In the genomic region with DNA sequence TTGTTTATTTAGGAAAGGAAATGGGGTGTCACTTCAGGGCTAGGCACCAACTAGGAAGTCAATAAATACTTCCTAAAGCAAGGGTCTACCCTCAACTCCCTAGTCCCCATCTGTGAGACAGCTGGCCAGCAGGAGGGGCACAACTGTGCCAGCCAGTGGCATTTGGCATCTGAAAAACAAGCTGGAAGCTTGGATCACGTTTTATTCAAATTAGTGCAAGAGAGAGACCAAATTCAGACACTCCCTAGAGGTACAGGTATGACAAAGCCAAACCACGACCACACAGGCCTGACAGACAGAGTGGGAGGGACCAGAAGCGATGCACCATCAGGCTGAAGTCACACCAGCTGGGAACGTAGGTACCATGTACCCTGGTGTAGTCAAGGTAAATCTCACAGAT, we compare ENCODE assay signal across 24 mouse cellular contexts.
A peak's percentile ranks its signal among the peaks of the same experiment; 100 is the strongest.
DNase-seq lines count a peak whose midpoint lies in the region; ATAC-seq and TF ChIP-seq lines count a peak whose summit lies in the region.
"Had no signal": no experiment of that assay in that cellular context is flagged by ENCODE, and none has a peak within 500 bp of the region (broad histone marks: within the 10 kb centered on the region; RNA-seq: fewer than 3 reads in every experiment).

No protein-coding gene starts in this region.

- H3K4me3 ChIP-seq in midbrain, embryonic 13.5 days (replicated peaks) = no peak overlapping the region
- H3K4me3 ChIP-seq in midbrain, embryonic 15.5 days = no peak overlapping the region
- H3K4me3 ChIP-seq in liver, postnatal 0 days (ENCODE audit: low read depth, low read length) = no peak overlapping the region
- H3K4me3 ChIP-seq: embryonic facial prominence, embryonic 13.5 days; embryonic facial prominence, embryonic 15.5 days; erythroblast, embryonic 14.5 days; forebrain, embryonic 13.5 days; forebrain, embryonic 15.5 days had no signal

- H3K9me3 ChIP-seq in midbrain, embryonic 13.5 days = no peaks in the 10 kb centered on the region
- no peaks in the 10 kb centered on the region for H3K9me3 ChIP-seq in midbrain, embryonic 15.5 days
- no peaks in the 10 kb centered on the region for H3K9me3 ChIP-seq in liver, postnatal 0 days (ENCODE audit: low read length)
- H3K9me3 ChIP-seq: embryonic facial prominence, embryonic 13.5 days; embryonic facial prominence, embryonic 15.5 days; forebrain, embryonic 13.5 days; forebrain, embryonic 15.5 days had no signal

- 68% methylated on average over 4 of the region's 4 CpGs for WGBS in midbrain, embryonic 13.5 days
- WGBS in midbrain, embryonic 15.5 days = 73% methylated on average over 4 of the region's 4 CpGs
- WGBS in liver, postnatal 0 days (ENCODE audit: insufficient replicate concordance) = 60% methylated on average over 4 of the region's 4 CpGs

- H3K27me3 ChIP-seq in midbrain, embryonic 13.5 days = no peaks in the 10 kb centered on the region
- H3K27me3 ChIP-seq in midbrain, embryonic 15.5 days (replicated peaks) = no peaks in the 10 kb centered on the region
- no peaks in the 10 kb centered on the region for H3K27me3 ChIP-seq in liver, postnatal 0 days (ENCODE audit: insufficient read depth, low read length)
- H3K27me3 ChIP-seq: embryonic facial prominence, embryonic 13.5 days; embryonic facial prominence, embryonic 15.5 days; forebrain, embryonic 13.5 days; forebrain, embryonic 15.5 days had no signal

- H3K4me1 ChIP-seq in midbrain, embryonic 13.5 days (replicated peaks) = peaks cover 57% of the 10 kb centered on the region
- H3K4me1 ChIP-seq in midbrain, embryonic 15.5 days = peaks cover 38% of the 10 kb centered on the region
- H3K4me1 ChIP-seq in liver, postnatal 0 days (ENCODE audit: insufficient read depth) = no peaks in the 10 kb centered on the region

- intact Hi-C loops in left cerebral cortex, postnatal 4 days (cut with DNase I) = no loop called here
- intact Hi-C loops in left cerebral cortex, postnatal 14 days (cut with DNase I) = no loop called here

- no peak for TF ChIP-seq EP300 in liver, postnatal 0 days (IDR thresholded peaks at IDR 0.05; ENCODE audit: low read depth)

- no peaks in the 10 kb centered on the region for H3K36me3 ChIP-seq in midbrain, embryonic 13.5 days
- no peaks in the 10 kb centered on the region for H3K36me3 ChIP-seq in midbrain, embryonic 15.5 days (replicated peaks)
- H3K36me3 ChIP-seq in liver, postnatal 0 days (replicated peaks; ENCODE audit: insufficient read depth, low read length) = no peaks in the 10 kb centered on the region
- H3K36me3 ChIP-seq: embryonic facial prominence, embryonic 13.5 days; embryonic facial prominence, embryonic 15.5 days; forebrain, embryonic 15.5 days had no signal

- H3K4me2 ChIP-seq in midbrain, embryonic 13.5 days (replicated peaks) = no peak overlapping the region
- H3K4me2 ChIP-seq in midbrain, embryonic 15.5 days = no peak overlapping the region
- no peak overlapping the region for H3K4me2 ChIP-seq in liver, postnatal 0 days (ENCODE audit: low read depth, low read length)
- H3K4me2 ChIP-seq: embryonic facial prominence, embryonic 13.5 days; embryonic facial prominence, embryonic 15.5 days; forebrain, embryonic 13.5 days; forebrain, embryonic 15.5 days had no signal

- ATAC-seq in midbrain, embryonic 13.5 days = no peak
- ATAC-seq in midbrain, embryonic 15.5 days (replicated peaks) = no peak
- ATAC-seq in liver, postnatal 0 days = no peak
- ATAC-seq: CD4-positive, CD25-positive, alpha-beta regulatory T cell, adult 4 months; forebrain, embryonic 13.5 days; forebrain, embryonic 15.5 days; forebrain, postnatal 0 days had no signal

- peak; percentile 55 to 68 for DNase-seq in cerebellum, postnatal 10 days
- DNase-seq in cerebellum, postnatal 14 days = no peak
- peak; percentile 54 for DNase-seq in left cerebral cortex, postnatal 4 days
- DNase-seq in left cerebral cortex, postnatal 14 days (ENCODE audit: low spot score in 2 of 2) = no peak
- DNase-seq in liver, postnatal 0 days = no peak
- DNase-seq: adrenal gland, adult 2 months; adrenal gland, postnatal 10 days; adrenal gland, postnatal 25 days; B cell, adult 2 months; cerebellum, adult 11 months; cerebellum, adult 18-20 months; cerebellum, adult 8-10 months; cerebellum, adult 9-11 months; cerebellum, postnatal 36 days; embryo, embryonic 11 days; forebrain, postnatal 0 days had no signal

- no peak overlapping the region for H3K9ac ChIP-seq in midbrain, embryonic 13.5 days (replicated peaks)
- H3K9ac ChIP-seq in midbrain, embryonic 15.5 days = no peak overlapping the region
- no peak overlapping the region for H3K9ac ChIP-seq in liver, postnatal 0 days (replicated peaks)
- H3K9ac ChIP-seq: embryonic facial prominence, embryonic 13.5 days; embryonic facial prominence, embryonic 15.5 days; forebrain, embryonic 13.5 days; forebrain, embryonic 15.5 days; forebrain, postnatal 0 days had no signal

- TF ChIP-seq CTCF in liver, postnatal 0 days (IDR thresholded peaks at IDR 0.05; ENCODE audit: low read depth) = no peak

- 0 out of 2 replicates have a peak overlapping the region, but pooled peaks have one; percentile 19 for H3K27ac ChIP-seq in midbrain, embryonic 13.5 days
- H3K27ac ChIP-seq in midbrain, embryonic 15.5 days = no peak overlapping the region
- no peak overlapping the region for H3K27ac ChIP-seq in liver, postnatal 0 days (ENCODE audit: low read depth)
- H3K27ac ChIP-seq: embryonic facial prominence, embryonic 13.5 days; embryonic facial prominence, embryonic 15.5 days; forebrain, embryonic 13.5 days; forebrain, embryonic 15.5 days had no signal

Comparison
In these comparisons a context has a peak if more than half of its experiments do, and no peak if none do; other contexts are left out.
1. DNase-seq: peak in cerebellum, postnatal 10 days (2 of 2) and left cerebral cortex, postnatal 4 days (single experiment); none in cerebellum, postnatal 14 days (0 of 2), left cerebral cortex, postnatal 14 days (0 of 2) and liver, postnatal 0 days (single experiment).